Mouse (Mus musculus): Measurements from ENCODE around the gene Slc25a35. TPM values are rescaled to one million over a fixed set of nuclear protein-coding genes. Genes with fewer than 3 reads are reported as not detected.
"Not testable (repeated sequence)": the region's sequence is repeated elsewhere in the genome, so short reads cannot be mapped to it uniquely, and the experiment has no call there.

Slc25a35 gene
- polyA plus RNA-seq (2011; ENCODE audit: insufficient read length, low read depth, missing spikeins): 4.9 and 5.7 TPM in 2 replicates

- H3K27ac ChIP-seq (ENCODE audit: insufficient read depth, low read length): peak within 1 kb of the TSS; percentile 37; the same call in 1 of the 2 replicates
- H3K4me3 ChIP-seq (ENCODE audit: insufficient read depth, low read length): peak within 1 kb of the TSS; percentile 76
- no peaks in the 10 kb centered on the region for H3K4me1 ChIP-seq (ENCODE audit: control insufficient read depth, insufficient read depth, low read length)
- TF ChIP-seq CTCF (IDR thresholded peaks at IDR 0.05; ENCODE audit: borderline replicate concordance, insufficient read depth, low read length) (no peak), POLR2A (IDR thresholded peaks at IDR 0.05; ENCODE audit: low read depth, low read length) (0 out of 2 replicates have a peak, but pooled peaks have one; percentile 52)
Observed at GRCm38 (mm10) chr11:68967337-68968282, at the start of gene Slc25a35. Gene Slc25a35, plus strand, starts transcription at chr11:68968131.

DNA sequence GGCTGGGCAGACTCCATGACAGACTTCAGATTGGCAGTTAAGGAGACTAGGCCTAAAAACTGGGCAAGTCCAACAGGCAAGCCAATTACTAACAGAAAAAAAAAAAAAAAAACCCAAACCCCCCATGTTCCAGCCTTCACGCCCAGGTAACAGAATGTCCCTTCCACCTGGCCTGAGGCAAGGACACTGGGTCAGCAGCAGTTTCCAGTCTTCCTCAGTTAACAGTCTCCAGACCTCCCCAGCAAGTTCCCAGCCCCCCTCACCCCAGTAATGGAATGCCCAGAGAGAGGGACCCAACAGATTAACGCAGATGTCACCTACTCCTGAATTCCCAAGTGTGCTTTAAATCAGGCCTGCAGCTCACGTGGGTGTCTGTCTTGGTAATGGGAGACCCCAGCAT is 44.7 kb upstream of the Slc25a35 start:
- Histone ChIP-seq H3K4me1 (ENCODE audit: control insufficient read depth, insufficient read depth, low read length) (no peaks in the 10 kb centered on the region), H3K4me3 (ENCODE audit: insufficient read depth, low read length) (no peak overlapping the region), H3K27ac (ENCODE audit: insufficient read depth, low read length) (no peak overlapping the region)
- TF ChIP-seq POLR2A (IDR thresholded peaks at IDR 0.05; ENCODE audit: low read depth, low read length): no peak
- TF ChIP-seq CTCF (IDR thresholded peaks at IDR 0.05; ENCODE audit: borderline replicate concordance, insufficient read depth, low read length): no peak

DNA sequence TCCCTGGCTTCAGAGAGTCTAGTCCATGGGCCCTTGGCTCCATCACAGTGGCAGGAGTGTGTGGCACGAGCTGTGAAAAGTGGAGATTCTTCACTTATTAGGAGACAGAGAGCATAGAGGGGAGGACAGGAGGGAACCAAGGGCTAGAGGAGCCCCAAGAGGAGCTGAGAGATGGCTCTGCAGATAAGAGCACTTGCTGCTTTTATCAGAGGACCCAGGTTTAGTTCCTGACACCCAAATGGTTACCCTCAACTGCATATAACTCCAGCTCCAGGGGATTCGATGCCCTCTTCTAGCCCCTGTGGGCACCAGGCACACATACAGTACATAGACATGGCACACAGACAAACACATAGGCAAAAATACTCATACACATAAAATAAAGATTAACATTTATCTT is 43.2 kb upstream of the Slc25a35 start:
- TF ChIP-seq POLR2A (IDR thresholded peaks at IDR 0.05; ENCODE audit: low read depth, low read length) (no peak), CTCF (IDR thresholded peaks at IDR 0.05; ENCODE audit: borderline replicate concordance, insufficient read depth, low read length) (no peak)
- H3K4me3 ChIP-seq (ENCODE audit: insufficient read depth, low read length): no peak overlapping the region
- H3K4me1 ChIP-seq (ENCODE audit: control insufficient read depth, insufficient read depth, low read length): no peaks in the 10 kb centered on the region
- H3K27ac ChIP-seq (ENCODE audit: insufficient read depth, low read length): no peak overlapping the region

DNA sequence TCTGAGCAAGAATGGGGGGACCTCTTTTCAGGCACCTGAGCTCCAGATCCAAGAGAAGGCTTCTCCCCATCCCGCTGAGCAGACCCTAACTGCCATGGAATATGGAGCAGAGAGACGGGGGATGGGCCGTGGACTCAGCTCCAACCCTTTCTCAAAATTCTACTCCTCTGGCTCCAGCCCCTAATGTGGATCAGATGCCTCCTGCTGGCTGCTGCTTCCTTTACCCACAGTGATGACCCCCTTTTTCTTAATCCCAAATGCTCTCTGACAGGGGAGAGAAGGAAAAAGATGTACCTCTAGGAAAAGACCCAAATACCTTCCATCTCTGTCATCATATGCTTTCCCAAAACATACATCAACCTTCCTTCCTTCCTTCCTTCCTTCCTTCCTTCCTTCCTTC is 41.0 kb upstream of the Slc25a35 start, which contains the start of gene Odf4:
Odf4 (minus strand) TSS at position 101 of the 400 bp plus-strand sequence.
- H3K27ac ChIP-seq (ENCODE audit: insufficient read depth, low read length): no peak within 1 kb of the TSS
- no peak for TF ChIP-seq CTCF (IDR thresholded peaks at IDR 0.05; ENCODE audit: borderline replicate concordance, insufficient read depth, low read length)
- TF ChIP-seq POLR2A (IDR thresholded peaks at IDR 0.05; ENCODE audit: low read depth, low read length): no peak

DNA sequence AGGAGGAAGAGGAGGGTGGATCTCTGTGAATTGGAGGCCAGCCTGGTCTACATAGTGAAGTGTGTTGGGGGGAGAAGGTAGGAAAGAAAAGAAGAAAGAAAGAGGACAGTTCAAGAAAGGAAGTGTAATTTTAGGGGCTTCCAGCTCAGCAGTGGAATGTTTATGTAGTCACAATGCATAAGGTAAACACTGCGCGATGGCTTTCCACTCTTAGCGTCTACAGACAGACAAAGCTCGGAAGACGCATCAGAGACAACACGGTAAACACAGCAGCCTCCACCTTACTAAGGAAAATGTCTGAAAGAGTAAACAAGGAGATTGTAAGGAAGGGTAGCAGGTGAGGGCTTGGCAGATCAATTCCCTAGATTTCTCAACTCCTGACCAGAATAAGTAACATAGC is 38.0 kb upstream of the Slc25a35 start:
- no peak overlapping the region for H3K4me3 ChIP-seq (ENCODE audit: insufficient read depth, low read length)
- H3K4me1 ChIP-seq (ENCODE audit: control insufficient read depth, insufficient read depth, low read length): no peaks in the 10 kb centered on the region
- H3K27ac ChIP-seq (ENCODE audit: insufficient read depth, low read length): no peak overlapping the region
- no peak for TF ChIP-seq POLR2A (IDR thresholded peaks at IDR 0.05; ENCODE audit: low read depth, low read length)

More for the DNA sequence above, 41.0 kb upstream of the Slc25a35 start, which contains the start of gene Odf4:
- Histone ChIP-seq H3K4me1 (ENCODE audit: control insufficient read depth, insufficient read depth, low read length) (no peaks in the 10 kb centered on the region), H3K4me3 (ENCODE audit: insufficient read depth, low read length) (no peak within 1 kb of the TSS)

GRCm38 (mm10) chr11:68933885-68934507 is 33.9 kb upstream of the Slc25a35 start:
- no peaks in the 10 kb centered on the region for H3K4me1 ChIP-seq (ENCODE audit: control insufficient read depth, insufficient read depth, low read length)
- no peak overlapping the region for H3K27ac ChIP-seq (ENCODE audit: insufficient read depth, low read length)
- TF ChIP-seq POLR2A (IDR thresholded peaks at IDR 0.05; ENCODE audit: low read depth, low read length) (no peak), CTCF (IDR thresholded peaks at IDR 0.05; ENCODE audit: borderline replicate concordance, insufficient read depth, low read length) (no peak)
- H3K4me3 ChIP-seq (ENCODE audit: insufficient read depth, low read length): no peak overlapping the region

DNA sequence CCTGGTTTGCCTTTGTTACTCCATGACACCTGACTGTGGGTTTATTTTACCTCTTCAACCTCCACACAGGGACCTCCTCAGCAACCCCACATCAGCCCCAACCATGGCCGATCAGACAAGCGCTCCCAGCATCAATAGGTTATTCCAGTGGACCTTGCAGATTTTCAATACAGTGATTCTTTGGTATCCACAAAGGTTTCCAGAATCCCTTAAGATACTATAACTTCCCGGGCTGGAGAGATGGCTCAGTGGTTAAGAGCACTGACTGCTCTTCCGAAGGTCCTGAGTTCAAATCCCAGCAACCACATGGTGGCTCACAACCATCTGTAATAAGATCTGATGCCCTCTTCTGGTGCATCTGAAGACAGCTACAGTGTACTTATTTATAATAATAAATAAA is 31.0 kb upstream of the Slc25a35 start:
- H3K4me1 ChIP-seq (ENCODE audit: control insufficient read depth, insufficient read depth, low read length); H3K27ac ChIP-seq (ENCODE audit: insufficient read depth, low read length); H3K4me3 ChIP-seq (ENCODE audit: insufficient read depth, low read length): not testable (repeated sequence)

- no peak overlapping the region for H3K27ac ChIP-seq (ENCODE audit: insufficient read depth, low read length)
- no peaks in the 10 kb centered on the region for H3K4me1 ChIP-seq (ENCODE audit: control insufficient read depth, insufficient read depth, low read length)
- H3K4me3 ChIP-seq (ENCODE audit: insufficient read depth, low read length): peak overlapping the region; percentile 57
- no peak for TF ChIP-seq CTCF (IDR thresholded peaks at IDR 0.05; ENCODE audit: borderline replicate concordance, insufficient read depth, low read length)
- peak; percentile 85 for TF ChIP-seq POLR2A (IDR thresholded peaks at IDR 0.05; ENCODE audit: low read depth, low read length)
Observed at GRCm38 (mm10) chr11:68939451-68940304, 28.3 kb upstream of the Slc25a35 start.

DNA sequence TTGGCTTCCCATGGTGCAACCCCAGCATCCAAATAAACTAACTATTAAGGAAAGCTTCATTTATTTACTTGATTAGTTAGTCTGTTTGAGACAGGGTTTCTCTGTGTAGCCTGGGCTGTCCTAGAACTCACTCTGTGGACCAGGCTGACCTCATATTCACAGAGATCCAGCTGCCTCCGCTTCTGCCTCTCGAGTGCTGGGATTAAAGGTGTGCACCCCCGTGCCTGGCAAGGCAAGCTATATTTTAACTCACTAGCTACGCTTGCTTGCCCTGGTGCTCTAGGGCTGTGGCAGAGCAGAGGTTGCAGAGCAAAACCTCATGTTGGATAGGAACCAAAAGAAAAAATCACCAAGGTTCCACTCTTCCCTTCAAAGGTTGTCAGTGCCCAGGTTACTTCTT is 27.4 kb upstream of the Slc25a35 start:
- peak overlapping the region; percentile 57 for H3K4me3 ChIP-seq (ENCODE audit: insufficient read depth, low read length)
- H3K27ac ChIP-seq (ENCODE audit: insufficient read depth, low read length): no peak overlapping the region

More for the DNA sequence above, 27.4 kb upstream of the Slc25a35 start:
- TF ChIP-seq CTCF (IDR thresholded peaks at IDR 0.05; ENCODE audit: borderline replicate concordance, insufficient read depth, low read length) (no peak), POLR2A (IDR thresholded peaks at IDR 0.05; ENCODE audit: low read depth, low read length) (no peak)
- H3K4me1 ChIP-seq (ENCODE audit: control insufficient read depth, insufficient read depth, low read length): no peaks in the 10 kb centered on the region
